ENCODE assay signal across 1 mouse cellular context in the genomic region with DNA sequence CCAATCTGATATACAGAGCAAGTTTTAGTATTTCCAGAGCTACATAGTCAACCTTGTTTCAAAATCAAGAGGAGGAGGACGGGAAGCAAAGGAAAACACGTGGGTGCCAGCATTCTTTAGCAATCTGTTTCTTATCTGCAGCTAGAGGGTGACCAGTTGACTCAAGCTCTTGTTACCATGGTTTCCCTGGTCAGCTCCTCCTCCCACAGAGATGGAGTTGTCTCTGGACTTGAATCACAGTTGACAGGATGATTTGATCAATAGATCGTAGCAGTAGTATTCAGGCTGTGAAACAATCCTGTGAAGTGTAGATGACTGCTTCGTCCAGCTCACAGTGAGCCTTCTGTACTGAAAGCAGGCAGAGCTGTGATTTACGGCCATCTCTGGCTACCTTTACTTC.
TF ChIP-seq lines count a peak whose summit lies in the region.

No protein-coding gene starts in this region.

TF ChIP-seq in ES-E14, 5 proteins besides CTCF, POLR2A, EP300 and RAD21:
- TF ChIP-seq CHD2 (IDR thresholded peaks at IDR 0.05; ENCODE audit: low read depth, low read length) (no peak), MAFK (IDR thresholded peaks at IDR 0.05; ENCODE audit: insufficient read depth, low read depth, low read length) (no peak), HCFC1 (IDR thresholded peaks at IDR 0.05; ENCODE audit: borderline replicate concordance, insufficient read depth, low read length) (no peak), ZC3H11A (IDR thresholded peaks at IDR 0.05; ENCODE audit: borderline replicate concordance, low read depth, low read length) (no peak), ZNF384 (IDR thresholded peaks at IDR 0.05; ENCODE audit: low read depth, low read length) (peak; percentile 69)
